Mouse (Mus musculus) neural tube, embryonic 15.5 days (tissue): ENCODE data around the gene Bcl2. TPM values are rescaled to one million over a fixed set of nuclear protein-coding genes. Genes with fewer than 3 reads are reported as not detected.

Experiments
- ATAC-seq: fragments of 200-750 bp; cut with Nextera tagmentation; 2 replicates; pipeline ENCODE4 v1.8.0; 2017; ENCODE audit warnings: mild to moderate bottlenecking, moderate TSS enrichment, moderate library complexity; ENCODE audit not compliant: low FRiP score
- H3K27ac ChIP-seq: fragments of 300-500 bp; sonication (generic); replicated peaks from 2 replicates; pipeline ENCODE4 v1.5.1; 2015; ENCODE audit warnings: mild to moderate bottlenecking, inconsistent platforms
- H3K27me3 ChIP-seq: fragments of 300-500 bp; sonication (generic); replicated peaks from 2 replicates; pipeline ENCODE4 v1.6.1; 2015; ENCODE audit warnings: inconsistent platforms
- H3K36me3 ChIP-seq: fragments of 300-500 bp; sonication (generic); 2 replicates; pipeline ENCODE4 v1.6.1; 2015; ENCODE audit warnings: inconsistent platforms
- H3K4me1 ChIP-seq: fragments of 300-500 bp; sonication (generic); 2 replicates; pipeline ENCODE4 v1.6.1; 2015; ENCODE audit warnings: inconsistent platforms
- H3K4me2 ChIP-seq: fragments of 300-500 bp; sonication (generic); 2 replicates; pipeline ENCODE4 v1.6.1; 2015; ENCODE audit warnings: inconsistent platforms, mild to moderate bottlenecking, moderate library complexity
- H3K4me3 ChIP-seq: fragments of 300-500 bp; sonication (generic); replicated peaks from 2 replicates; pipeline ENCODE4 v1.5.1; 2015; ENCODE audit warnings: mild to moderate bottlenecking, inconsistent platforms
- H3K9ac ChIP-seq: fragments of 300-500 bp; sonication (generic); replicated peaks from 2 replicates; pipeline ENCODE4 v1.6.1; 2015; ENCODE audit warnings: mild to moderate bottlenecking, inconsistent platforms
- H3K9me3 ChIP-seq: fragments of 300-500 bp; sonication (generic); replicated peaks from 2 replicates; pipeline ENCODE4 v1.6.1; 2016; ENCODE audit warnings: inconsistent platforms
- WGBS: fragments of 180-500 bp; shearing (Covaris S2); methylation state at CpG from one replicate; pipeline ENCODE4 v1.1.7; 2015; ENCODE audit warnings: mixed read lengths; 5-methylcytosine and 5-hydroxymethylcytosine counted together
- polyA plus RNA-seq: library from polyadenylated mRNA; unstranded; fragments of >200 nt; fragmentation: Nextera tagmentation; extraction: Ambion mirVana; gene quantifications from 2 replicates; pipeline ENCODE4 v1.2.1, GENCODE M21; 2015

Bcl2 gene
- polyA plus RNA-seq, 1 experiment from 2014 or later = 16.7 TPM

DNA sequence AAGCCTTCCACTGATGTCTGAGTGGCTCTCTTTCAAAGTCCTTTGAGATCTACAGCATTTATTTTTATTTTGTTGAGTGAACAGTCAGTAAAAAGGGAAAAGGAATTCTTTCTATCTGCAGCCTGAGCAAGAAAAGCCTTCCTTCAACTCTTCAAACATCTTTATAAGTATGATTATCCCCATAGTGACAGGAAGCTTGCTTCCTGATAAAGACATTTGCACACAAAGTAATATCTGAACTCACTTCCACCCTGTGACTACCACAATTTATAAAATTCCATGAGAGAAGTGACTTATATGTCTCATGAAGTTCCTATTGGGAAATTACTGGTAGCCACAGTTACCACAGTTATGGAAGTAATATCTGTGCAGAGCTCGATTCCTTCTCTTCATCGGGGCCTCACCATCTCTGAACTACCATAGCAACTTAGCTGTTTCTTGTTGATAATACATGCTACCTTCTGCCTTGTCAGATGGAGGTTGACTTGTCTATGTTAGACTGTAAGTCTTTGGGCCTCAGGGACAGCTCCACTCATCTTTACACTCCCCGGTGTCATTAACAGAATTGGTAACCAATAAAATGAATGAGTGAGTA, 82.1 kb downstream of the Bcl2 start:
- Histone ChIP-seq H3K9ac (no peak overlapping the region), H3K4me1 (peaks cover 20% of the 10 kb centered on the region), H3K4me2 (no peak overlapping the region), H3K36me3 (no peaks in the 10 kb centered on the region), H3K27ac (no peak overlapping the region), H3K4me3 (no peak overlapping the region), H3K9me3 (no peaks in the 10 kb centered on the region), H3K27me3 (no peaks in the 10 kb centered on the region)
- 90% methylated on average over 3 of the region's 3 CpGs for WGBS
- no peak for ATAC-seq

DNA sequence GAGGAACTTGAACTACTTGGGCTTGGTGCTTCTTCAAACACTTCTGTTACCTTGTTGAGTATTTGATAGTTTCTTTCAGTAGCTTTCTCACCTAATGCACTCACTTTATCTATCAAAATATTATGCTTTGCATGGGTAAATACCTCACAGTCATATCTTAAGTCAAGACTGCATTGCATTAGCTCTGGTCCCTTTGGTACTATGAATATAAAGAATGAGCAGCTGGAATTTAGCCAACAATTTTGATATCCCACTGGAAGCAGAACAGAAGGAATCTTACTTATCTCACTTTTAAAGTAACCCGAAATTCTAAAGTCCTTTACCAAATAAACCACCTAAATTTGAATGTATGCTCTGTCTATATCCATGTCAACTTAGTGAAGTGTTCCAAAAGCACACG, 83.1 kb downstream of the Bcl2 start:
- no peaks in the 10 kb centered on the region for H3K27me3 ChIP-seq
- H3K4me3 ChIP-seq = no peak overlapping the region
- ATAC-seq = no peak
- no peaks in the 10 kb centered on the region for H3K36me3 ChIP-seq
- no peaks in the 10 kb centered on the region for H3K9me3 ChIP-seq
- H3K4me2 ChIP-seq = no peak overlapping the region
- 75% methylated on average over 2 of the region's 2 CpGs for WGBS
- H3K4me1 ChIP-seq = peaks cover 17% of the 10 kb centered on the region
- peak overlapping the region; percentile 49; the same call in 1 of the 2 replicates for H3K27ac ChIP-seq
- H3K9ac ChIP-seq = no peak overlapping the region

DNA sequence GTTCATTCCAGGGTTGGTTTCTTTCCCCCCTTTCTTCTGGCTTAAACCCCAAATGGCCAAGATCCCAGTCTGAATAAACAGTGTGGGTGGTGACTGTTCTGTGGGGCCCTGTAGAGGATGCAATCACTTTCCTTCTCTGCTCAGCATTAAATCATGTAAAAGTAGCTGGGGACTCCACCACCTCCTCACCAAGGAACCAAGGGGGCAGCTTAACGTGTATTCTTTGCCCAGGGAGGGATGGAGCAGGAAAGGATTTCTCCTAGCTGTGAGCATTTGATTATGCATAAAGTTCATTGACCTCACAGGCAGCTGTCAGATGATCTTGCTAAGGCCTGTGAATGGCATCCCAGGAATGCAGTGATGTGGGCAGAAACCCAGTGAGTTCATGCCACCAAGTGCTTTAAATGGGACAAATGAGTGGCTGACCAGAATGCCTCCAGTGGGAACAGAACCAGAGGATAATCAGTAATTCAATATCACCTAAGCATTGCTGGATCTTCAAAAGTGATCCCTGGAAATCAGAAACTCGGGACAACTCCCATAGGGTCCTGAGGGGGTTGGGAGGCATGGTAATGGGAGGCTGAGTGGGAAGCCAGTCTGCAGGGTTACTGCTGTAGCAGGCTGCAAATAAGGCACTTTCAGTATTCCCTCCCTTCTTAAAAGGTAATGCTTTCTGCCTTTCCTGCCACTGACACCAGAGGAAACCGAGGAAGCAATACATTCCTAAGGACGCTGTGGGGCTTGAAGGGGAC, 84.0 kb downstream of the Bcl2 start:
- 29% methylated on average over 4 of the region's 4 CpGs for WGBS
- Histone ChIP-seq H3K9ac (no peak overlapping the region), H3K9me3 (no peaks in the 10 kb centered on the region), H3K36me3 (no peaks in the 10 kb centered on the region), H3K27ac (peak overlapping the region; percentile 49), H3K4me3 (no peak overlapping the region), H3K4me1 (peaks cover 17% of the 10 kb centered on the region), H3K27me3 (no peaks in the 10 kb centered on the region), H3K4me2 (no peak overlapping the region; the same call in 1 of the 2 replicates)
- peak; percentile 37; the same call in 1 of the 2 replicates for ATAC-seq

DNA sequence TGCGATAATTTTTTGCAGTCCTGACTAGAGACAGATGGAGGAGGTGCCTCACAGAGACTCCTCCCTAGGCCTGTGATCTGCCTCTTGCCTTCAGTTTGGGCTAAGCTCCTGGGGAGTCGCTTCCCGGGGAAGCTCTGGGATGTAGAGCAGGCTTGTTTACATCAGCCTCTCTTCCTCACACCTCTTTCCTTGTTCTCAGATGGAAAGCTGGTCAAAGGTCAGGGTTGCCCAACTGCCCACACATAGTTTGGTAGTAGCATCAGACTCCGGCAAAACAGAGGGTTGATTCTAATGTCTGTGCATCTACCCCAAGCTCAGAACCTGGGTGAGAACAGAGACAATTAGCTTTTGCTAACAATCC, 84.6 kb downstream of the Bcl2 start:
- peak overlapping the region; percentile 61 for H3K27ac ChIP-seq
- H3K27me3 ChIP-seq = no peaks in the 10 kb centered on the region
- WGBS = 32% methylated on average over 4 of the region's 4 CpGs
- no peak overlapping the region for H3K9ac ChIP-seq
- no peak for ATAC-seq
- no peak overlapping the region for H3K4me2 ChIP-seq
- no peak overlapping the region for H3K4me3 ChIP-seq
- peaks cover 17% of the 10 kb centered on the region for H3K4me1 ChIP-seq
- H3K36me3 ChIP-seq = no peaks in the 10 kb centered on the region
- H3K9me3 ChIP-seq = no peaks in the 10 kb centered on the region

DNA sequence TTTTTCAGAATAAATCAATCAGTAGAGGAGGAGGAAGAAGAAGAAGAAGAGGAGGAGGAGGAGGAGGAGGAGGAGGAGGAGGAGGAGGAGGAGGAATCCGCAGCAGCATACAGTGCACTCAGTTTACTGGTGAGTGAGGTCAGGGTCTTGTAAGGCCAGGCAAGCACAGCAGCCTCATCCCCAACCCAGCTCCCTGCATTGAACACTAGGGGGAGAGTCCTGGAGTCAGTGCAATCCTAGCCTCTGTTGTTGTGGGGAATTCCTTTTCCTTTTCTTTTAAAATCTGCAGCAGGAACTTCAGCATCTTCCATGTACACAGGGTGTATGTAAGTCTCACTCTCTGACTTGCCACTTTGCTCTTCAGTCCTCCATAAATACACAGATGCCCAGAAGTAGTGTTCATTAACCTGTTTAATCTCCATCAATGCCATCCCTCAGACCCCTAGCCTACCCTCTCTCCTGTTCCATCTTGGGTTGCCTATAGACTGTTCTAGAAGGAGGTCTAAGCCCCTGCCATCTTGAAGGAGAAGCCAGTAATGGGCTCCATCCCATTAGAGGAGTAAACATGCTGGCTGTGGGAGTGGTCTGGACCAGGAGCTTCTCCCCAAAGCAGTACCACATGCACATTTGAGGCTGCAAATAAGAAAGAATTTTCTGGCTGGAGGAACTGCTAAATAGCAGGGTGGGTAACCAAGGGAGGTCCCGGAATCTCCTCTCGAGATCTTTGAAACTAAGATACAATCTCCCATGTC, 85.2 kb downstream of the Bcl2 start:
- peak; percentile 51; the same call in 1 of the 2 replicates for ATAC-seq
- Histone ChIP-seq H3K27ac (peak overlapping the region; percentile 61; the same call in 1 of the 2 replicates), H3K9me3 (no peaks in the 10 kb centered on the region), H3K9ac (no peak overlapping the region), H3K4me1 (peaks cover 17% of the 10 kb centered on the region), H3K4me2 (no peak overlapping the region), H3K27me3 (no peaks in the 10 kb centered on the region), H3K36me3 (no peaks in the 10 kb centered on the region), H3K4me3 (no peak overlapping the region)
- WGBS = 42% methylated on average over 3 of the region's 3 CpGs

DNA sequence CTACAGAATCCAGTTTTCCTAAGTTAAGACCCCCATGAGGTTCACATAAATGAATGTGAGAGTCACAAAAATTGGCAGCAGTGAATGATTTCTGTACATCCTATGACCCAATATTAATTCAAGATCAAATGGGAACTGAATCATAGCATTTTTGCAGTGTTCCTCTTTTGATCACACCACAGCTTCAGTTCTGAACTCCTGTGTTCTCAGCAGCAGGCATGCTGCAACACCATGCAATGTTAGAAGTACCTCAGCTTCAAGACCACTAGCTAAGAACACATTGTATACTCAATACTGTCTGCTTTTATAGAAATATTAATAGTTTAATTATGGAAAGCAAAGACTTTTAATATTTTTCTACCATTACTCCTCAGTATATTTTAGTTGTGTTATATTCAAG, 85.8 kb downstream of the Bcl2 start:
- Histone ChIP-seq H3K4me2 (no peak overlapping the region), H3K27ac (no peak overlapping the region), H3K9ac (no peak overlapping the region), H3K9me3 (no peaks in the 10 kb centered on the region), H3K36me3 (no peaks in the 10 kb centered on the region), H3K4me3 (no peak overlapping the region), H3K27me3 (no peaks in the 10 kb centered on the region), H3K4me1 (peaks cover 17% of the 10 kb centered on the region)
- no peak for ATAC-seq

DNA sequence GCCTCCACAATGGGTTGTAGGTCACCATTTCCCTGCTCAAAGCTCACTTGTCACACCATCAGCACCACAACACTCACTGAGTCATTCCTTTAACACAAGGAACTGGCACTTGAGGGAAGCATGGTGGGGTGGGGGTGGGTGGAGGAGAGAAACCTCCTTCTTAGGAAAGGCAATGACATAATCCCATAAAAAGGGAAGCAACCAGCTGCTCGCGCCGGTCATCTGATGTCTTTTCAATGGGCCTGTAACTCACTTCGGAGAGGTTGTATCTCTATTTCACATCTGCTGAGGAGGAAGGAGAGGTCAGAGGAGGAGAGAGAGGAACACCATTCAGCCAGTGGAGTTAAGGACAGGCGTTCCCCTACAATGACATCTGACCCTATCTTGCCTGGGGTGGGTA, 86.8 kb downstream of the Bcl2 start:
- WGBS = 75% methylated on average over 5 of the region's 5 CpGs
- Histone ChIP-seq H3K27ac (no peak overlapping the region), H3K27me3 (no peaks in the 10 kb centered on the region)

DNA sequence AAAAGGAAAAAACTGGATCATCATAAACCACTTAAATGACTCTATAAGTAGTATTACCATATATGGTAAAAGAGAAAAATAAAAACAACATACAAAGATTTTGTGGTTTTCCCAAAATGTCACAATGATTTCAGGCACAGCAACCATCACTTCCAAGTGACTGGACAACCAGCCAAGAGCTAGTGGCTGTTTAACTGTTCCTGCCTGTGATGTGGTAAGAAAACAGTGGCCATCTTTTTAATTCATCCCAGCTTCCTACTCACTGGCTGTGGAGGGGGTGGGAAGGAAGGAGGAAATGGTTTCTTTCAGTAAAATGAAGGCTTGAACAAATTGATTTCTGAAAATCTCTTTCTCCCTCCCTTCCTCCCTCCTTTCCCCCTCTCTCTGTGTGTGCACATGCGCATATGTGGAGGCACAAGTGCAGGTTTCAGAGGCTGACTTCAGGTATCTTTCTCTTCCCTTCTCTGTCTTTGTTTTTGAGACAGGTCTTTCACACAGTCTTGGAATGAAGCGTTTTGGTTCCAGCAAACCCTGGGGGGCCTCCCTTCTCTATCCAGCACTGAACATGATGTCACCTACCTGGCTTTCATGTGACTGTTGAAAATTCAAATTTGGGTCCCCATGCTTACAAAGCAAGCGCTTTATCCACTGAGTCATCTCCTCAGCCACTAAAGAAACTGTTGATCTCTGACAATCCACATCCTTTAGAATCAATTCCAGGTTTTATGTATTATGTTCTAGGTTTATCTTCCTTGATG, 93.7 kb downstream of the Bcl2 start:
- Histone ChIP-seq H3K4me1 (peaks cover 10% of the 10 kb centered on the region; the same call in 1 of the 2 replicates), H3K9ac (no peak overlapping the region), H3K27me3 (no peaks in the 10 kb centered on the region), H3K4me2 (no peak overlapping the region), H3K4me3 (no peak overlapping the region), H3K36me3 (no peaks in the 10 kb centered on the region), H3K9me3 (no peaks in the 10 kb centered on the region), H3K27ac (no peak overlapping the region)
- no peak for ATAC-seq
- 85% methylated on average over 3 of the region's 3 CpGs for WGBS

More for the DNA sequence above, 86.8 kb downstream of the Bcl2 start:
- no peak overlapping the region for H3K9ac ChIP-seq
- no peak overlapping the region for H3K4me3 ChIP-seq
- no peak for ATAC-seq
- H3K9me3 ChIP-seq = no peaks in the 10 kb centered on the region
- H3K4me1 ChIP-seq = peaks cover 17% of the 10 kb centered on the region
- no peaks in the 10 kb centered on the region for H3K36me3 ChIP-seq
- H3K4me2 ChIP-seq = no peak overlapping the region

DNA sequence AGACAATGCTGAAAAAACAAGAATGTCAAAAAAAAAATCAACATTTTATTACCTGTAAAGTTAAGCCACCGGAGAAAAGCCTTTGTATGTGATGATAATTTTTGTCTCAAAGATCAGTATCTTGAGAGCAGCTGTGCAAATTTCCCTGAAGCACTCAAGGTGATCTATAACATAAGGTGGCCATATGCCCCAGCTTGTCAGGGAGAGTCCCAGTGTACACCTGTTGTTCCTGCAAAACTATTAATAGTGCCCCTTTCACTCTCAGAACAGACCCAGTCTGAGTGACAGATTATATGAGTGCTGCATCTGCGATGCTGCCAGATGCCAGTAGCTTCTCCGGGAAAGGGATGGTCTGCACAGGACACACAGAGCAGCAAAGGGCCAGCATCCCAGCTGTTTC, 95.3 kb downstream of the Bcl2 start:
- no peak overlapping the region for H3K27ac ChIP-seq
- no peak for ATAC-seq
- H3K27me3 ChIP-seq = no peaks in the 10 kb centered on the region
- WGBS = 87% methylated on average over 3 of the region's 3 CpGs
- no peaks in the 10 kb centered on the region for H3K36me3 ChIP-seq
- no peak overlapping the region for H3K4me3 ChIP-seq
- H3K9ac ChIP-seq = no peak overlapping the region
- H3K9me3 ChIP-seq = no peaks in the 10 kb centered on the region
- H3K4me2 ChIP-seq = no peak overlapping the region
- H3K4me1 ChIP-seq = peaks cover 10% of the 10 kb centered on the region; the same call in 1 of the 2 replicates

DNA sequence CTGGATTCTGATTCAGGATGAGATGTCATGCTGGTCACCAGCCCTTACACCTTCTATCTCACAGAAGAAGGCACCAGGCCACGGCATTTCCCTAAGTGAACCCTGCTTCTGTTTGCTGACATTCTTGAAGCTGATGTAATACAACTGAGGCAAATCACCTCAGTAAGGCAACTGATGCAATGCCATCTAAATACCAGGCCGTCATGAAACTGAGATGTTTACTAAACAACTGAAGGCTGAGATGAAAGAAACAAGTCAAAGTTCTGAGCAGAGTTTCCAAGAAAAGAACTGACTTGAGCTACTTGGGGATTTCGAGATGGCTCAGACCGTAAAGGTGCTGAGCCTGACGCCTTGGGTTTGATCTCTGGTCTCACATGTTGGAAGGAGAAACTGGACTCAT, 97.1 kb downstream of the Bcl2 start:
- no peaks in the 10 kb centered on the region for H3K9me3 ChIP-seq
- H3K4me2 ChIP-seq = no peak overlapping the region
- no peaks in the 10 kb centered on the region for H3K27me3 ChIP-seq
- no peaks in the 10 kb centered on the region for H3K36me3 ChIP-seq
- H3K4me1 ChIP-seq = peaks cover 10% of the 10 kb centered on the region; the same call in 1 of the 2 replicates
- H3K27ac ChIP-seq = no peak overlapping the region
- H3K4me3 ChIP-seq = no peak overlapping the region
- 94% methylated on average over 5 of the region's 5 CpGs for WGBS
- no peak for ATAC-seq
- no peak overlapping the region for H3K9ac ChIP-seq

DNA sequence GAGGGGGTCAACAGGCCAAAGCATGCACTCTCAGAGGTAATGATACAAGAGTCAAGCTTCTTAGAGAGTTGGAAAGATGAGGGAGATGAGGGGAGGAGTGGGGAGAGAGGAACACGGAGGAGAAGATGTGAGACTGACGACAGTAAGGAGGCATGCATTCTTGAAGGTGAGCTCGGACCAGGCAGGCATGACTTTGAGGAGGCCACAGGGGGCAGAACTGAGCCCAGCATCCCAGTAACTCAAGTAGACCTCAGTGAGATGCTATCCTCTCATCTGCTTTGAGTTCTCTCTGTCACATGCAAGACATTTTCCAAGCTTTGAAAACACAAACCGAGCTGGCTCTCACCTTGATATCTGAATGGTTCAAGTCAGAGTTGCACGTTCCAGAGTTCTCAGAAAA, 100.7 kb downstream of the Bcl2 start:
- no peak for ATAC-seq
- 85% methylated on average over 5 of the region's 5 CpGs for WGBS

More for the DNA sequence above, 100.7 kb downstream of the Bcl2 start:
- H3K27me3 ChIP-seq = no peaks in the 10 kb centered on the region
- H3K4me3 ChIP-seq = no peak overlapping the region
- H3K4me2 ChIP-seq = no peak overlapping the region
- no peak overlapping the region for H3K27ac ChIP-seq
- no peaks in the 10 kb centered on the region for H3K9me3 ChIP-seq
- H3K36me3 ChIP-seq = no peaks in the 10 kb centered on the region
- 0 out of 2 replicates have a peak, but pooled peaks cover 7% of the 10 kb centered on the region for H3K4me1 ChIP-seq
- no peak overlapping the region for H3K9ac ChIP-seq
